7 mouse cellular contexts compared by ENCODE assay signal in genomic region chr6:37440491-37441250, GRCm38 (mm10). TPM values are rescaled to one million over a fixed set of nuclear protein-coding genes. Genes with fewer than 3 reads are reported as not detected.
DNase-seq lines count a peak whose midpoint lies in the region; ATAC-seq and TF ChIP-seq lines count a peak whose summit lies in the region.

No protein-coding gene starts in this region.

- H3K27me3 ChIP-seq in E14TG2a.4 (ENCODE audit: insufficient read depth, low read length) = no peaks in the 10 kb centered on the region
- H3K27me3 ChIP-seq in kidney, adult 2 months (replicated peaks; ENCODE audit: control insufficient read depth, insufficient read depth, low read length) = no peaks in the 10 kb centered on the region

- peak overlapping the region; percentile 74 for H3K27ac ChIP-seq in kidney, adult 2 months (ENCODE audit: insufficient read depth, low read depth, low read length)

- no peak for ATAC-seq in megakaryocyte-erythroid progenitor cell, adult 5-6 weeks (replicated peaks; ENCODE audit: low FRiP score, low TSS enrichment, poor library complexity, severe bottlenecking)

- DNase-seq in adrenal gland, postnatal 36 days = peak; percentile 56 to 61
- DNase-seq in gastrocnemius, postnatal 25 days = peak; percentile 46
- DNase-seq in kidney, adult 2 months = peak; percentile 67
- peak; percentile 39 for DNase-seq in lung, postnatal 25 days (ENCODE audit: low spot score)
- DNase-seq in thymus, postnatal 4 days = peak; percentile 49

- WGBS in kidney, adult 2 months = 1% methylated on average over 12 of the region's 12 CpGs

- no peak for TF ChIP-seq CTCF in E14TG2a.4 (conservative IDR thresholded peaks at IDR 0.05; ENCODE audit: low read length)
- TF ChIP-seq CTCF in kidney, adult 2 months (conservative IDR thresholded peaks at IDR 0.05; ENCODE audit: insufficient read depth, insufficient read length, low read depth, low read length) = no peak

- peaks cover 58% of the 10 kb centered on the region for H3K4me1 ChIP-seq in E14TG2a.4 (replicated peaks; ENCODE audit: low read depth, low read length)
- peaks cover 20% of the 10 kb centered on the region for H3K4me1 ChIP-seq in kidney, adult 2 months (ENCODE audit: control insufficient read depth, insufficient read depth, low read length)

- no peaks in the 10 kb centered on the region for H3K36me3 ChIP-seq in E14TG2a.4 (ENCODE audit: insufficient read depth, low read length)
- H3K36me3 ChIP-seq in kidney, adult 2 months (ENCODE audit: control insufficient read depth, insufficient read depth, low read length) = no peaks in the 10 kb centered on the region

- TF ChIP-seq POLR2A in kidney, adult 2 months (IDR thresholded peaks at IDR 0.05; ENCODE audit: low read depth, low read length) = no peak

- peak overlapping the region; percentile 99 for H3K4me3 ChIP-seq in E14TG2a.4 (replicated peaks; ENCODE audit: low read length)
- H3K4me3 ChIP-seq in kidney, adult 2 months (ENCODE audit: insufficient read depth, low read depth, low read length) = peak overlapping the region; percentile 87

- no peaks in the 10 kb centered on the region for H3K9me3 ChIP-seq in E14TG2a.4 (ENCODE audit: low read length)

RNA-seq across cellular contexts. Expression of gene Creb3l2, which starts 1.3 kb away (rescaled TPM):
- 100 to 1,000 TPM in 1 of 2 experiments, 10 to 100 TPM in 1; 89.5 to 100 TPM for total RNA-seq in adrenal gland, postnatal 36 days (2021)
- 10 to 100 TPM; 10.6 to 11.9 TPM for total RNA-seq in gastrocnemius, postnatal 25 days (2021)
- polyA plus RNA-seq in kidney, adult 2 months (2012; rRNA removed) = 23.3 and 25.0 TPM in 2 replicates
- total RNA-seq in megakaryocyte-erythroid progenitor cell, adult 5-6 weeks (2014; fragmentation: Nextera tagmentation) = 15.3 and 18.3 TPM in 2 replicates
- 3.4 and 7.3 TPM in 2 replicates for total RNA-seq in megakaryocyte-erythroid progenitor cell, adult 5-6 weeks (2017)

Comparison
In these comparisons a context has a peak if more than half of its experiments do, and no peak if none do; other contexts are left out.
1. RNA of gene Creb3l2, which starts 1.3 kb away (total RNA-seq): 89.5 to 100 TPM in adrenal gland, postnatal 36 days; 3.4 to 18.3 TPM in megakaryocyte-erythroid progenitor cell, adult 5-6 weeks and 10.6 to 11.9 TPM in gastrocnemius, postnatal 25 days; every median in the first group is over 4 times any median in the second.
2. Peak in every context shown above with its lines, with median percentiles within 50 percentile points of each other: DNase-seq.